Mouse (Mus musculus): ENCODE measurements around the gene Ttc23. TPM values are rescaled to one million over a fixed set of nuclear protein-coding genes. Genes with fewer than 3 reads are reported as not detected.

The Ttc23 gene
- total RNA-seq, 2 experiments from 2014 or later: 6.2 to 6.3 TPM

DNA sequence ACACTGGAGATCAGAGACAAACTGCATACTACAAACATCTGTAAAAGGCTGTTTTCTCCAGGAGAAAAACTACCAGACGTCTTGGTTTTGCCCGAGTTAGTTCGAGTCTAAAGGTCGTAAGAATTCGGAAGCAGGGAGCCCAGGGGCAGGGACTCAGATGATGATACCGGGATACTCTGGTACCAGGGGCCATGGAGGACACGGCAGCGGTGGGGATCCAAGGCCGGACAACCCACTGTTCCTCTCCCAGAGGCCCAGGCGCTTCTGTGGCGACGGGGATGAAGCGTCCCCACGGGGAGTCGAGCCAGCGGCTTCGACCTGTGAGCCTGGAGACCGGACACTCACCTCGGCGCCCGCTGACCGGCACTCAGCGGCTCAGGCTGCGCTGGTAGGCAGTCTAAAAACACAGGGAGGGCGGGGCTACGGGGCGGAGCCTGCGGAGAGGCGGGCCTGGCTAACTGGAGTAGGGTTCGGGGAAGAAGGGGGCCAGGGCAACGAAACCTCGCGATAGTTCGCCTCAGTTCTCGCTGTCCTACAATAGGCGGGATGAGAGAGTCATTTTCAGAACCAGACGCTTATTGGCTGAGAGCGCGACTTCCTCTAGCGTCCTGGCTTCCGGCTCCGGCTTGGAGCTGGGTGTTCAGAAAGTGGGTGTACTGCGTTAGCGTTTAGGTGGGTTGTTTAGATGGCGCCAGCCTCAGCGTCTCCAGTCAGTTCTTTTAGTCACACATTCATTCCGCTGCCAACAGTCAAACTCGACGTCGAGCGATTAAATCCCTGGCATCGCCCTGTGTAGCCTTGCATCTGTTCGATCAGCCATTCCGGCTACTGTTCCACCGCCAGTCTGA is 2.2 kb upstream of the Ttc23 start, which contains the start of gene Lrrc28:
Lrrc28 (minus strand) TSS at position 436 of the 848 bp plus-strand sequence.
- DNase-seq (ENCODE audit: extremely low spot score in 1 of 2, low spot score in 1 of 2): peak; percentile 92 to 95

- DNase-seq (ENCODE audit: extremely low spot score in 1 of 2, low spot score in 1 of 2): no peak
These were observed 1.6 kb upstream of the Ttc23 start for GRCm38 (mm10) chr7:67645681-67646014.

DNA sequence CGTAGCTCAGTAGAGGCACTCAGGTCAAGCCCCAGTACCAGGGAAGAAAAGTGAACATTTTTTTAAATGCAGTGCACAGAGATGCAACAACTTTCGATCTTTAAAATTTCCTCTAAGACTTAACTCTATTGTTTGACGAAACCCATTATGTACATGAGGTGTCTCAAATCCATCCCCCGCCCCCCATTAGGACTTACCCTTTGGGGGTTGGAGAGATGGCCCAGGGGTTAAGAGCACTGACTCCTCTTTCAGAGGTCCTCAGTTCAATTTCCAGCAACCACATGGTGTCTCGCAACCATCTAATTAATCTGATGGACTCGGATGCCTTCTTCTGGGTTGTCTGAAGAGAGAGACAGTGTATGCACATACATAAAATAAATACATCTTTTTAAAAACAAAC is 1.1 kb upstream of the Ttc23 start:
- no peak for DNase-seq (ENCODE audit: extremely low spot score in 1 of 2, low spot score in 1 of 2)

- no peak for DNase-seq (ENCODE audit: extremely low spot score in 1 of 2, low spot score in 1 of 2)
These were observed 1.2 kb downstream of the Ttc23 start for GRCm38 (mm10) chr7:67648376-67648775.

GRCm38 (mm10) chr7:67652211-67652610 is 5.0 kb downstream of the Ttc23 start:
- DNase-seq (ENCODE audit: extremely low spot score in 1 of 2, low spot score in 1 of 2): no peak

DNA sequence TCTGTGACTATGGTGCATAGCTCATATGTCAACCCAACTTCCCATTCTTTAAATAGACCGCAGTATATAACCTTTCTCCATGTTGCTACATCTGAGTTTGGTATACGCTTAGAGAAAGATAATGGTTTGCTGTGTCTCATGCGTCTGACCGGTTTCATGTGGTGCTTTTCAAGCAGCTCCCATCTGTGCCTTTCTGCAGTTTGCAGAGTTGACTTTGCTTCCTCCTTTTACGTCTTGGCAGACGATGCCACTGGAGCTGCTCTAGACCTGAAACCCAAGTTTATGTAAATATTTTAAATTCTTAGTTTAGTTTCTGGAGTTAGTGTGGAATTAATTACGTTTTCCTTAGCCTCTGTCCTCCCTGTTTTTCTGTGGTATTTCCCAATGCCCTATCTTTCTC is 7.5 kb downstream of the Ttc23 start:
- DNase-seq (ENCODE audit: extremely low spot score in 1 of 2, low spot score in 1 of 2): no peak

GRCm38 (mm10) chr7:67655186-67655585 is 8.0 kb downstream of the Ttc23 start:
- DNase-seq (ENCODE audit: extremely low spot score in 1 of 2, low spot score in 1 of 2): no peak

DNA sequence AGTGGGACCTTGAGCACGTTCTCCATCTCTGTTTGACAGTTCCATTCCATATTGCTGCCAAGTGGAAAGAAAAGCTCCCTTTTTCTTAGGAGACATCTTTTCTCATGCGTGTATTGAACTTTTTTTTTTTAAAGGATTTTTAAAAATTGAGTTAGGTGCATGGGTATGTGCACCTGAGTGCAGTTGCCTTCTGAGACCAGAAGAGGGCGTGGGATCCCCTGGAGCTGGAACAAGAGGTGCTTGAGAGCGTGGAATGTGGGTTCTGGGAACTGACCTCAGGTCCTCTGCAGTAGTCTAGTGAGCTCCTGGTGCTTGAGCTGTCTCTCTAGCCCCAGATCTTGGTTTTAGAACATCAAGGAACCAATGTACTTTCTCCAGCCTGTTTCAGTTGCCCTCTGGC is 10.9 kb downstream of the Ttc23 start:
- no peak for DNase-seq (ENCODE audit: extremely low spot score in 1 of 2, low spot score in 1 of 2)

GRCm38 (mm10) chr7:67662424-67662823 is 15.2 kb downstream of the Ttc23 start:
- no peak for DNase-seq (ENCODE audit: extremely low spot score in 1 of 2, low spot score in 1 of 2)

DNA sequence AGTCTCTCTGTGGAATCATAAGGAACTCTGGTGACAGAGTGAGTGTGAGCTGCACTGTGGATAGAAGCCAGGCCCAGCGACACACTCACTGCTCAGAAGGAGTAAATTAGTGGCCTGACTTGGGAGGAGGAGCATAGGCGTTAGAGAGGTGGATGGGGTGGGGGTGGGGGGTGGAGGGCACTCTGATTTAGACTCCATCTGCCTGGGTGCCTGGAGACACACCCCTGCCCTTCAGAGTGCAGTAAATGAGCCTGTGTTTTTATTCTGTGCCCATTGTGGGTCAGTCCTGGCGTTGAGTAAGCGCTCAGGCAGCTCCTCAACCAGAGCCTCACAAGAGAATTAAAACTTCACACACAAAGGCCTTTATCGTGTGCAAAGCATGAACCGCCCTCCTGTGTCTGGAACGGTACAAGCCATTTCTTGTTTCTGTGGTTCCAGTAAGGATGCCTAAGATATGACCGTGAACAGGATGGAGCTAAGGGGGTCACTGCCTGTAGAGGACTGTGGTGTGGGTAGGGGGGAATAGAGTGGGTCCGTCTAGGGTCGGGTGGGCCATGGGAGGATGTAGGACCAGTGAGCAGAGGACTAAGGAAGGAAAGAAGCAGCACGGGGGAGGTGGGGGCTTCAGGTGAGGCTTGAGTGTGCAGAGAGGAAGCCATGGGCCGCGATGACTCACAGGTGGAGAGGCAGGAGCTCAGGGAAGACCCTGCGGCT is 16.9 kb downstream of the Ttc23 start:
- DNase-seq (ENCODE audit: extremely low spot score in 1 of 2, low spot score in 1 of 2): no peak

GRCm38 (mm10) chr7:67670965-67671364 is 23.8 kb downstream of the Ttc23 start:
- DNase-seq (ENCODE audit: extremely low spot score in 1 of 2, low spot score in 1 of 2): no peak

DNA sequence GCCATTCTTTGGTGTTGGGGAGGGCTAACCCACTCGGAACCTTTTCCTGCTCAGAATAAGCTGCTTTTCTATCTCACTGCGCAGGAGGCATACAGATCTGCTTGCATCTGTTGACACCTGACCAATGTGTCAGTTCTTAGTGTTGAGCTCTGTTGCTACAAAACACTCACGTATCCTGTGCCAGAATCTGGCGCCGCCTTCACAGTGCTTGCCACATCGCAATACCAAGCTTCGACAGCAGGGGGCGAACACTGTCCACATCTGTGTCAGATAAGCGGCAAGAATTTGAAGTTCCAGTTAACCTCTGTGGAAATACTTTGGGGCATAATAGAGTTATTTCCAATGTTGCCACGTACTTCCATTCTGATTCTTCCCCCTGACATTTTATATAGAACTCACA is 25.4 kb downstream of the Ttc23 start:
- peak; percentile 99 to 100 for DNase-seq (ENCODE audit: extremely low spot score in 1 of 2, low spot score in 1 of 2)

DNA sequence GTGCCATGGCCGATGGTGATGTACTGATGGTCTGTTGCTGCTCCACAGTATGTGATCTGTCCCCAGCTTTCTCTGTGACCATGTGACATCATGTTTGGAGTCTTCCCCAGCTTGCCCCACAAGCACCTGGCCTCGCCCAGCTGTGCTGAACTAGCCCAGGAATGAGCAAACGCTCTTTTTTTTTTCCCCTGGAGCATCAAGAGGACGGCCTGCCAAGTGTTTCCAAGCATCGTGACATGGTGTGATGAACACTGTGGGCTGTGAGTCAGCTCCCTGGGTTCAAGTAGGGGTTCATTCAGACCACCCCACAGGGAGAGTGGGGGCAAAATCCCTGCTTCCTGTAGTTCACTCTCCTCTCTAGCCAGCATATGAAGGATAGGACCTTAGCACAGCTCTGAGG is 26.4 kb downstream of the Ttc23 start:
- no peak for DNase-seq (ENCODE audit: extremely low spot score in 1 of 2, low spot score in 1 of 2)

DNA sequence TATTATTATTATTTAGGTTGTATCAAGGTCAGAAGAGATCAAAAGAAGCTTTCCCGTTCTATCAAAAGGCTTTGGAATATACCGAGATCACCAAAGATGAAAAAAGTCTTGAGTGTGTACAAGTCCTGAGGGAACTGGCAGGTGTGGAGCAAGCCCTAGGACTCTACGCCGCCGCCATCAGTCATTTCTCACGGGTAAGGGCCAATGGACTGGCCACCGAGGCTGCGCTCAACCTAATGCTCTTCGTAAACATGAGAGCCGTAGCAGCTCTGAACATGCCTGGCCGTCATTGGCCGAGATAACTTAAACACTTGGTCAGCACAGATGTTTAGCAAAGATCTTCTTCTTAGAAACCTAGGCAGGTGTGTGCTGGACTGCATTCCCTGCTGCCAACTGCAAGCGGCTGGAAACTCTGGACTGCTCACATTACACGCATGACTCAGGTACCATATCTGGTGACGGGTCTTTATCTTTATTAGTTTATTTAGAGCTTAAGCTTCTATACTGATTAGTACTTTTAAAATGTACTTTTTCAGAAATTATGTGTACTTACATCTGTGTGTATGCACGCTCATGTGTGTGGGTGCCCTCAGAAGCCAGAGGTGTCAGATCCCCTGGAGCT is 31.8 kb downstream of the Ttc23 start:
- DNase-seq (ENCODE audit: extremely low spot score in 1 of 2, low spot score in 1 of 2): no peak

- no peak for DNase-seq (ENCODE audit: extremely low spot score in 1 of 2, low spot score in 1 of 2)
These were observed 33.9 kb downstream of the Ttc23 start for GRCm38 (mm10) chr7:67681078-67681477.

DNA sequence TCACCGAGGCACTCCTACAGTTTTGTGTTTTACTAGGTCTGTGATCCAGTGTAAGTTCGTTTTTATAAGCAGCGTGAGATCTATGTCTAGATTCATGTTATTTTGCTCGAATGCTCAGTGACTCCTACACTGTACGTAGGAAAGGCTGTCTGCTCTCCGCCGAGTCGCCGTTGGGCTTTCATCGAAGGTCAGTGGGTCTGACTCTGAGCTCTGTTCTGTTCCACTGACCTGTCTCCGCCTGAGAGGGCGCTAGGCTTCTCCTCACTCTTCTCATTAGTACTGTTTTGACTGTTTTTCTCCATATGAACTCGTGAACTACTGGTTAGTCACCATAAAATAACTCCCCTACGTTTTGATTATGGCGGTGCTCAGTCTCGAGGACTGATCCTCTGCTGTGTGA is 35.8 kb downstream of the Ttc23 start:
- no peak for DNase-seq (ENCODE audit: extremely low spot score in 1 of 2, low spot score in 1 of 2)

- no peak for DNase-seq (ENCODE audit: extremely low spot score in 1 of 2, low spot score in 1 of 2)
These were observed 39.3 kb downstream of the Ttc23 start for GRCm38 (mm10) chr7:67686545-67686944.

- no peak for DNase-seq (ENCODE audit: extremely low spot score in 1 of 2, low spot score in 1 of 2)
These were observed 41.1 kb downstream of the Ttc23 start for GRCm38 (mm10) chr7:67688281-67688680.

GRCm38 (mm10) chr7:67689793-67690192 is 42.6 kb downstream of the Ttc23 start:
- DNase-seq (ENCODE audit: extremely low spot score in 1 of 2, low spot score in 1 of 2): no peak

DNA sequence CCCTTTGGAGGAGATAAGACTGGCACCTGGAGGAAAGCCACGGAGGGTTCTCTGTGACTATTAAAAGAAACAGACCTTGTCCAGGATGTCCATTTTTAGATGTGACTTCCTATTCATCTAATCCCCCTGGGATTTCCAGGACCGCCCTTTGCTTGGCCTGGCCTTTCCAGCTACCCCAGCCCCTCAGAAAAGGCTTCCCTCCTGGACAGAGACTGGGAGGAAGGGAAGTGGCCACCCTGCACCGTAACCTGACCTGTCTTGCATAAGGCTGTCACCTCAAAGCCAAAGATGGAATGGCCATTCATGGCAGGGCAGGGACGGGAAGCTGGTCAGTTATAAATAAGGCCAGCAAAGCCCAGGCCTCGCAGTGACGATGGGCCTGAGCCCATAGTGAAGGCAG is 43.8 kb downstream of the Ttc23 start:
- DNase-seq (ENCODE audit: extremely low spot score in 1 of 2, low spot score in 1 of 2): no peak

GRCm38 (mm10) chr7:67692141-67692540 is 44.9 kb downstream of the Ttc23 start:
- DNase-seq (ENCODE audit: extremely low spot score in 1 of 2, low spot score in 1 of 2): no peak

All from layer of hippocampus, postnatal 25 days (tissue).